Mouse (Mus musculus) retina, embryonic 14.5 days (tissue): ENCODE measurements around the gene Ttc28.

Experiments used
- DNase-seq: peaks from one replicate; pipeline ENCODE4 v3.0.0-alpha.2; 2015; ENCODE audit warnings: low spot score

Ttc28 gene

DNA sequence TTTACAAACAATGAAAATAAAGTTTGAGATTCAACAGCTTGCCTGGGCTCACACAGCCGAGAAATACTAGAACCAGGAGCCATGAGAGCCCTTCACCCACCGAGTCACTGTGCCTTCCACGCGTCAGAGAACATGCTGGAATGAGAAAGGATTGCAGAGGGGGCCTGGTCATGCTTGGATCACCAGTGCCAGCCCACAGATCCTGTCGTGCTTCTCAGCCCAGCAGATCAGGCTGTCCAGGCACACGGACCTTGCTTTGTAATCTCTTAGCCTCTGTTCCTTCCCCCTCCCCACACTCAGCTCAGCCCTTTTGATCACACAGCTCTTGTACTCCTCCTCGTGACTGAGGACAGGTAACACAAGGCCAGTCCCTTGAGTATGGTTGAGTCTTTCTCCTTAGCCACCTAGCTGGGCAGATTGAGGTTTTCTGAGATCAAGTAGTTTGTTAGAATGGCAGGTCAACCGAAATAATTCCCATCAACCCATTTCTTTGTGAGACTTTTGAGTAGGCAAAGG is 334.4 kb downstream of the Ttc28 start:
- no peak for DNase-seq

DNA sequence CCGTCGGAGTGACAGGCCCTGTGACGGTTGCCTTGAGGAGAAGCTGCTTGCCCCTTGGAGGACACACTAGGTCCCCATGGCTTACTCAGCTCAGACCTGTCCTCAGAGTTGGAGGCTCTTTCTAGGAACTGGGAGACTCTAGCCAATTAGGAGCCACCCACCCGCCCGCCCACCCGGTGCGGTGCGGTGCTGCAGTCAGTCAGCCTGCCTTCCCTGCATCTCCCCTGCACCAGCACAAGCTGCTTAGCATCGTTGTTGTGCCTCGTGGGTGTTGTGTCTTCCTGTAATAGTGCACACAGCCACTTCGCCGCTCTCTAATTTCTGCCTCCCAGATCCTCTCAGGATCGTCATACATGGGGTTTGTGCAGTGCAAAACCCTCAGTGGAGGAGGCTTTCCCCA is 335.3 kb downstream of the Ttc28 start:
- DNase-seq: no peak

DNA sequence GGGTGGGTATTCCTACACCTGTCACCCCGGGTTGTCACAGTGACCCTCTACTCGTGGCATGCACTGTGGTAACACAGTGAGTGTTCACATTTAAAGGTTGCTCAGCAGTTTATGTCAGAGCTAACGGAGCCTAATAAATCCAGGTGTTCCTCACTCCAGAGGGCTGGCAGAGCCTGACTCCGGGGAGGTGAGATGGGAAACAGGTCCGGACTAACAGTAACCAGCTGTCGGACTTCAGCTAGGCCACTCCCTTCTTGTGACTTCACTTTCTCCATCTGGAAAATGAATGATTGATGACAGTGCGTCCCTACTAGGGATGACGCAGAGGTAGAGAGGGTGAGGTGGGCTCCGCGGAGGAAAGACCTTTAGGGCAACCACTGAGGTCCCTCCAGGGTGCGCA is 336.1 kb downstream of the Ttc28 start:
- DNase-seq: no peak

DNA sequence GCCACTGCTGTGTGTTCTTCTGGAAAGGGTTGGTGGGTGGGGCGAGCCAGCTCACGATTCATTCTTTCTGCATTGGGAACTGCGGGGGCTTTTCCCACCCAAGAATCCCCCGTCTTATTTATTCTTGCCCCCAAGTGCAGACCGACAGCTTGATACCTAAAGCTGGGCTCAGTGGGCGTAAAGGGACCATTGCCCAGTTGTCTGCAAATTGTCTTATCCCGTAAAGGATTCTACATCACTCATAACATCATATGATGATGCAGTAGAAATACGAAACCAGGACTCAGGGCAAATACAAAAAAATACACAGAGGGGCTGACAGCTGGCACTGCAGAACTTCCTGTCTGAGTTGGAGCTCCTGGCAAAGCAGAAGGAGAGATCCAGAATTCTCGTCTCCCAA is 336.6 kb downstream of the Ttc28 start:
- no peak for DNase-seq

DNA sequence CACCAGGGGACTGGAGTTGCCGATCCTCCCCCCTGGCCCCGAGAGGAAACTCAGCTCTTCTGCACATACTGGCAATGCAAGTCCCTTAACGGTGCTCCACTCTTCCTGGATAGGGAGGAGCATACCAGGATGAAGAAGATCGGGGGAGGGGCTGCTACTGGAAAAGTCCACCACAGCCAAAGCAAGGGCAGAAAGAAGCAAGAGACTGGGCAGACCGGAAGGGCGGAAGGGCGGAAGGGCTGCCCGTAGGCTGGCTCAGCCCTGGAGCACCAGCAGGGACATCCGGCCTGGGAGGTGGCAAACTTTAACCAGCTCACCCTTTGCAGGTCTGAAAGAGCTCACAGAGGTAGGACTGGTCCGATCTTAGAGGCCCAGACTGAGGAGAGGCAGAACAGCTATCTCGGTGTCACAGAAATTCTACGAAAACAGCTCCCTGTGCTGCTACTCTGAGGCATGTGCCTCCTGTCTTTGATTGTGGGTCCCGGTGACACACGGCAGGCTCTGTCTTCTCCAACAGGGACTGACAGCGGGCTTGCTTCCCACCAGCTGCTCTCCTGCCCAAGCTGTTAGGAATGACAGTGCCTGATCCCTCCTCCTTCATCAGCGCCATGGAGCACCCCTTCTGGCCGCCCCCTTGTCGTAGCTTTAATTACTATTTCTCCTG is 338.0 kb downstream of the Ttc28 start:
- DNase-seq: no peak

DNA sequence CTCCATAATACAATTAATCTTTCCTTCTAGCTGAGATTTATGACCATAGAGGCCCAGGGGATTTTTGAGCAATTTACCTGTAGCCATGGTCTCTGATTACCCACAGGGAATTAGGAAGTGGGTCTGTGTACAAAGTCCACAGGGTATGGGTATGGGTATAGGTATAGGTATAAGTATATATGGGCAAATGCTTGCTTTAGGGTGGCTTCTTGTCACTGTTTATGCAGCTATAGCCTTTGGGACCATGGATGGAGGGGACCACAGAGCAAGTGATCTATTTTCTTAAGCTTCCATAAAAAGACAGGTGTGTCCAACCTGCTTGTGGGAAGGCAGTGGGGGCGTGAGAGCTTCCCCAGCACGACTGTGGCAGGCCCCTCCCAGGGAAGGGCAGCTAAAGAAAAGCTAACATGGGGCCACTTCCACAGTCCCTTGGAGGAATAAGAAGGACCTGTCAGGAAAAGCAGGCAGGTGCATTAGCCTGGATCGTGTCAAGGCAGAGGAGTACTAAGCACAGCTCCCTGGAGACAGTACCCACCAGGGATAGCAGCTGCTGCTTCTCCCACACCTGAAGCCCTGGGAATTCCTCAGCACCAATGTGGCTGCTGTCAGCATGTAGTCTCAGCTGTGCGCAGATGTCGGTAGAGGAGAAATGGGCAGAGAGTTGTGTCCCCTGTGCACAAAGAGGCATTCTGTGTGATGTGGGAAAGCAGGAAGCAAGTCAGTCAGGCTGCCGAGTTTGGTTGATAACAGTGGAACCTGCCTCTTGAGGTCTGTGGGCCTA is 338.7 kb downstream of the Ttc28 start:
- no peak for DNase-seq

DNA sequence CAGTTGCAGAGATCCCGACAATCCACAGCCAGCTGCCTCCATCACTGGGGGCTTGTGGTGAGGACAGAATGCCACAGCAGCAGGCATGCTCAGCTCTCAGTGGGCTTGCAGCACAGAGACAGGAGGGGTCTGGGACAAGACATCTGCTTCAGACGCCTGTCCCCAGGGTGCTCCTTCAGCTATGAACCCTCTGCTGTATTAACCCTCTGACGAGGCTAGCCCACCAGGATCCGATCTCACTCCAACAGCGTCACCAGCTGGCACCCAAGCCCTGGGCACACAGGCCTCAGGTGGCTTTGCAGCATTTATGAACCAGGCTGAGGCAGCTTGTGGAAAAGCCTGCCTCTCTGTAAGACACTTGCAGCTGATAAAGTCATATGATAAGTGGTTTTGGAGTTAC is 339.4 kb downstream of the Ttc28 start:
- no peak for DNase-seq

DNA sequence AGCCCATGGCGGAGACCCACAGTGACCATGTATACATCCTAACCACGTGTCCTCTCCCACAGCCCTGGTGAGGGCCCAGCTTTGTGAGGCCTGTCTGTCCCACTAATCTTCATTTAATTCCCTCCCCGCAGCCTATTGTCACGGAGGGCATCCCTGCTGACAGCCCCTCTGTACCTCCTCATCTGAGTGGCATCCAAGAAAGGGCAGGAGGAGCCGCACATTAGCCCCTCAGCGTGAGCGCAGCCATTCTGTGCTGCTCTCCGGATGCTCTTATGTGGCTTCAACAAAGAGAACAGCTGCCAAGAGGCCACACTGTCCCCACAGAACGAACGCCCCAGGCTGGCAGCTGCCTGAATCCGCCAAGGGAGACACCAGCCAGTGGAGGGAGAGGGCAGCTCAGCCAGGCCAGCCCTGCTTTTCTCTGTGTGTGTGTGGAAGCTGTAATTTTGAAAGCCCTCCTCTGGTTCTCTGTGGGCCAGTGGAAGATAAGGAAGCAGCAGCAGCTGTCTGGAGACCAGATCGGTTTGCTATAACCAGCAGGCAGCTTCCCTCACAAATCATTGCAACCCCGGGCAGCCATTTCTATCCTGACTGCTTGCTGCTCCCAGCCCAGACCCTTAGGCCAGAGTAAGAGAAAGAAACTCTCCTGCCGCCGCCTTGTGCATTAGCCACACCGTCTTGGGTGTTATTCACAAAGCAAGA is 341.2 kb downstream of the Ttc28 start:
- DNase-seq: peak; percentile 90

DNA sequence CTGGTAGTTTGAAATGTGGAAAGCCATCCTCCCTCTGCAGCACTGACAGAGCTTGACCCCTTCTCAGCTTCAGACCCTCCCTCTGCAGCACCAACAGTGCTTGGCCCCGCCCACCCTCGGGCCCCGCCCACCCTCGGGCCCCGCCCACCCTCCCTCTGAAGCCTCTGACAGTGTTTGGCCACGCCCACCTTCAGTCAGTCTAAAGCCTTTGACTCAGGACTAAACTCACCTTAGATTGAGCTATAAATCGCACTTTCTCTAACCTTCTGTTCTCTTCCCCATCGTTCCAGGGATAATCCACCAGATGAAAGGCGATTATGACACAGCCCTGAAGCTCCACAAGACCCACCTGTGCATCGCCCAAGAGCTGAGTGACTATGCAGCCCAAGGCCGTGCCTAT is 343.2 kb downstream of the Ttc28 start:
- no peak for DNase-seq

DNA sequence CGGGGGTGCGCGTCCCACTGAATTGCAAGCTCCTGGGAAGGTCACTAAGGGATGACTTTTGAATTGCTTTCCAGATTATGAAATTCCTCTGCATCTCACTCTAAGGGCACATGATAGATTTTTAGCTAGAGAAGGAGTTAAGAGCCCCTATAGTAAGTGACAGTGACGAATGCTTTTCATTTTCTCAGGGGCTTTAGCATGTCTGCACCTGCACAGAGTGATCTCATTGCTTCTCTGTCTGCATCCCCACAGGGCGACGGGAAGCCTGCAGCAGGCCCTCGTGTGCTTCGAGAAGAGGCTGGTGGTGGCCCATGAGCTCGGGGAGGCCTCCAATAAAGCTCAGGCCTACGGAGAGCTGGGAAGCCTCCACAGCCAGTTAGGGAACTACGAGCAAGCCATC is 345.7 kb downstream of the Ttc28 start:
- DNase-seq: no peak

DNA sequence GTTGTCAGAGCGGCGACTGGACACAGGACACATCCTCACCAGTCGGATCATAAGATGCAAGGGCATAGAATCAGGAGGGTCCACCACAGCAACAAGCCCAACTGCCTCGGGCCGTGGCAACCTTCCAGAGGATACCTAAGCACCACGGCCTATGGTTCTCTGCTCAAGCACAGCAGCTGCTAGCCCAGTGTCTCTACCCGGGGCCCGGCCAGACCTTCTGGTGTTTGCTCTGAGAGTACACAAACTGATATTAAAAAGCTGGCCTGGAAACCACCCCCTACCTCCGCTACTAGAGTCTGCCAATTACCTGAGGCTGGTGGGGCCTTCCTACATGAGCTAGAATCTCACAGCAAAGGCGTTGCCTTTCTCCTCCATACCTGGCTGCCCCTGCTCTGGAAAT is 346.9 kb downstream of the Ttc28 start:
- no peak for DNase-seq

DNA sequence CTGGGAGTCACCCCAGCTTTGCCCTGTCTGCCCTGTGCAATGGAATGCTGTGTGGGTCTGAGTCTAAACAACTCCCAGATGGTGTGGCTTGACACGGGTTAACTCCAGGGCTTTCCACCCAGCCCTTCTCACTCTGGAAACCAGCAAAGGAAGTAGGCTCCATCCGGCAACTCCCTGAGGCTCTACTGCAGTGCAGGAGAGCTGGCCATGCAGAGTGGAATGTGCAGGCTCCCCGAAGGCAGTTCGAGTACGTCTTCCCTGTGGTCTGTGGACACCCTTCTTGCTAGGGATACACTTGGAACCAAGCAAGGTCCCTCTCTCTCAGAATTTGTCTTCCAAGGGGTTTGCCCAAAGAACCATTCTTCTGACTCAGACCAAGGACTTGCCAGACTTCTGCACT is 348.2 kb downstream of the Ttc28 start:
- no peak for DNase-seq

DNA sequence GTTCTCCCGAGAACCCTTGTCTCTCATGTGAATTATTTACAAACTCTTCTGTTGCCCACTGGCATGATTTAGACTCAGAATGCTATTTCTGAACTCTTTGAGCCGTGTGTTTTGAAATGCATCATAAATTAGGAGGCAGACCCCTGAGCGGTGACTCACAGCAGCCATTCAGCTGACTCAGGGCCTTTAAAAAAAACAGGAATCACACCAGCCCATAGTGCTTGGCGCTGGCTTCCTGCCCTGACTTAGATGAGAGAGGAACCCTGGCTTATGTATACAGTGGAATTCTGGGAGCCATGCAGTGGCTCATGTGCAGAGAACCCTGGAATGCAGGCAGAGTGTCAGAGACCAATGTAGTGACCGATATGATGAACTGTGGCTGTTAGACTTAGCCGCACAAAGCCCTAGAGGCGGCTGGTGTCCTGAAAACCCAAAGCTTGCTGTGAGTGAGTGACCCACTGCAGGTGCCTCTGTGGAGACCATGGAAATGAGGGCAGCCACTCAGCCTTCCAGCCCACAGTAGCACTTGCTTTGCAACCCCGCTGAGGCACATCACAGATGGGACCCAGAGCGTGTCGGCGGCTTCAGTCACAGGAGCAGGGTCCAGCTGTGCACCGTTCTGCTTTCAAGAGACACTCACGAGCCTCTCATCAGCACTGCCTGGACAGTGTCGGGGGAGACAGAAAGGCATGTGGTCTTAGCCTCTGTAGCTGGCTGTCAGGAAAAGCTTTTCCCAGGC is 348.9 kb downstream of the Ttc28 start:
- peak; percentile 61 for DNase-seq

DNA sequence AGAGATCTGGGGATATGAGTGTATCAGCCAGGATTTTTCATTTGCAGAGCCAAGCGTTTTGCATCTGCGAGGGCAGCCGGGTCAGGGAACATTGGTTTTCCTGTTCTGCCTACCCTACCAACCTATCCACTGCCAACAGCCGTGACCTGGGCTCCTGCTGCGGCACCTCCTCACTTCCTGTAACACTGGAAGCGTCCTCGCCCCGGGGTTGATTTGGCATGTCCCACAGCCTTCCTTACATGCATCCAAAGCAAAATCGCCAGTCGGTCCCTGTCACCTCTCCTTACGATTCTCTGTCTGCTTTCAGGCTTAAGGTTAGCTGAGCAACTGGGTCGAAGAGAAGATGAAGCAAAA is 349.4 kb downstream of the Ttc28 start:
- no peak for DNase-seq

DNA sequence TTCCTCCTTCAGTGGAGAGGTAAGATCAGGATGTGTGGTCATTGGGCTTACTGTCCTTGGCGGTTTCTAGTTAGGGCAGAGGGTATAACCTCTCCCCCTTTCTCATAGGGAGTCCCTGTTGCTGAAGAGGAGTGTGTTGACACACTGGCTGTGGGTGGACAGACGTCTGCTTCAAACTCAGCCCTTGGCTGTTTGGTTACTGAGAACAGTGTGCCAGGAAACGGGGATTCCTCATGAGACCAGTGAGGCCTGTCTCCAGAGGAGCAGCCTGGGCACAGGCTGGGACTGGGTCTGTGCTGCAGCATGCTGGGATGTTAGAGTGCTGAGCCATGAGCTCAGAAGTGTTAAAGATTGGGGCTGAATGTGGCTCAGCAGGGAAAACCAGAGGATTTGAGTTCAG is 350.1 kb downstream of the Ttc28 start:
- DNase-seq: no peak

DNA sequence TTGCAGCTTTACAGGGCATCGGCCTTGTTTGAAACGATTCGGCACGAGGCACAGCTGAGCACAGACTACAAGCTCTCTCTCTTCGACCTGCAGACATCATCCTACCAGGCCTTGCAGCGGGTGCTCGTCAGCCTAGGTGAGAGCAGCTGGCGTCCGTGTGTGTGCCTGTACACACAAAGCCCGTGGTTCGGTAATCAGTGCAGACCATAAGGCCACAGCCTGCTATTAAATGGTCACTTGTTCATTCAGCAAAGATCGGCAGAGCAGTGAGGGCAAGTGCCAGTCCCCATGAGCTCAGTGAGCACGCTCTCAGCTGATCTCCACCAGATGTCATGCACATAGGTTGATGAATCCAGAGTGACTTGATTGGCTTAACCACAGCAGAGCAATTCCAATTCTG is 351.4 kb downstream of the Ttc28 start:
- DNase-seq: peak; percentile 65

DNA sequence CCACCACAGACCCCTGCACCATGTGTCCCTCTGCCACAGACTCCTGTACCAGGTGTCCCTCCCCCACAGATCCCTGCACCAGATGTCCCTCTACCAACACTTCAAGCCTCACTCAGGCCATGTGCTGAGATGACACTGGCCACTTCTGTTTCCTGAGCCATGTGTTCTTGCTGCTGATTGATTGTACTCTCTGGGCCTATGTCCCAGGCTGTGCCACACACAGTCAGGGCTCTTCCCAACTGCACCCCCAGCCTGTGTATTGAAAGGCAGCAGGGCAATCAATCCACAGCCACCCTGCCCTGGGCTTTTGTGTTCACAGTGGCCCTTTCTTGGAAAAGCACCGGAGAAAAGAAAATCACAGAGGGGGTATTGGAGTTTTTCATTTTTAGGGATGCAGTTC is 352.2 kb downstream of the Ttc28 start:
- no peak for DNase-seq

DNA sequence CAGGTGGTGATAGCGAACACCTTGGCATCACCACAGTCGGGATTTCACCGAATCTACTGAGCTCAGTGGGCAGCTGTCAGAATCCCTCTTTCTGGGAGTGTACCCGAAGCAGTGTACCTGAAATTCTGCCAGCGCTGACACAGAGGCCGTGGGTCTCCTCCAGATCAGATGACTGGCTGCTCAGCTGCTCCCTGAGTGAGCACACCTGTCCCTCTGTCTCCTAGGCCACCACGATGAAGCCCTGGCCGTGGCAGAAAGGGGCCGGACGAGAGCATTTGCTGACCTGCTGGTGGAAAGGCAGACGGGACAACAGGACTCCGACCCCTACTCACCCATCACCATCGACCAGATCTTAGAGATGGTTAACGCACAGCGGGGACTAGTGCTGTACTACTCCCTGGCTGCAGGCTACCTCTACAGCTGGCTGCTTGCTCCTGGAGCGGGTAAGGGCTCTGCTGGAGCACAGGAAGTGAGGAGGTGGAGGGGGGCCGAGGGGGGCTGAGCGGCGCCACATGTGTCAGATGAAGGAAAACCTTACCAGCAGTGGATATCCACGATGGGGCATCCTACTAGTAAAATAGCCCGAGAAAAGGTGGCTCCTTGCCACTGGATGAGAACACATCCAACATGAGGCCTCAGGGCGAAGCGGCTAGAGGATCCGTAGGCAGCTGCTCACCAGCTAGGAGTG is 353.6 kb downstream of the Ttc28 start:
- DNase-seq: no peak

DNA sequence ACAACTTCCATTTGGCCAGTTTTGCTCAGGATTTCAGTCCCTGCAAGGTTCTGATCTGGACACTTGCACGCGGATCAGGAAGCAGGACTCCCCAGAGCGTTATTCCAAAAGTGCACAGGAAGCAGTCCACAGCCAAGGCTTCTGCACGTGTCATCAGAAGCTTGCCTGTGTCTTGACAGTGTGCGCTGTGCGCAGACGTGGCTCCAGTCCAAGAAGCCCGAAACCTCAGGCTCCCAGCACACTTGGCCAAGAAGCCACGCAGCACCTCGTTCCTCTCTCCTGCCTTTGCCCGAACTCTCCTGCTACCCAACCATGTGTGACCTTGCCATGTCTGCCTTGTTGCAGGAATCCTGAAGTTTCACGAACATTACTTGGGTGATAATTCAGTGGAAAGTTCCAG is 355.5 kb downstream of the Ttc28 start:
- no peak for DNase-seq

DNA sequence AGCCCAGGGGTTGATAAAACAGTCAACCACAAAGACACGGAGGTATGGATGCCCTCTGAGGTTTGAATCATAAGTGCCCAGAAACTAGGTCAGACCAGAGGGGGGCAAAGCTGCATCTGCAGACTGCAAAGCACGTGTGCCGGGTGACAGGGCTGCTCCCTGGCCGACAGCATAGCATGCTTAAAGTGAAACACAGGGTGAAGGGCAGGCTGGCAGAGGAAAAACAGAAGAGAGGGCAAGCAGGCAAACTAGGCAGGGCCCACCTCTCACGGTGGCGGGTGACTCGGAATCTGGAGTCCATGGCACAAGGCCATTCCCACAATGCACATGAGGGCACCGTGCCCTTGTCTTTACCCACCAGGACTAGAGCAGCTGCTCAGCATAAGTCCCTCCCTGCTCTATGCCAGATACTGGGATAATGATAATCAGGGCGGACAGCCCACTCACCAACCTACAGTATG is 357.6 kb downstream of the Ttc28 start:
- DNase-seq: peak; percentile 58

DNA sequence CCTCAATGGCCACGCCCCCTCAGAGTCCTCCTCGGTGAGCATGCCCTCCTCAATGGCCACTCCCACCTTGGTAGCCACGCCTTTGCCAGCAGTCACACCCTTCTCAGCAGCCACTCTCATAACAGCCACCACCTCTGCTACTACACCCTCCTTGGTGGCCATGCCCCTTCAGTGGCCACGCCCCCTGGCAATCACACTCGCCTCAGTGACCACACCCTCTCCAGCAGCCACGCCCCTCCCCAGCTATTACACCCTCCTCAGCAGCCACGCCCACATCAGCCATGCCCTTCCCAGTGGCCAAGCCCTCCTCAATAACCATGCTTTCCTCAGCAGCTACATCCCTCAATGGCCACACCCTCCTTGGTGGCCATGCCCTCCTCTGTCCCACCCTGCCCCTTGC is 359.6 kb downstream of the Ttc28 start:
- DNase-seq: no peak
